Mouse (Mus musculus): ENCODE data around the gene Olfr911-ps1. TPM values are rescaled to one million over a fixed set of nuclear protein-coding genes. Genes with fewer than 3 reads are reported as not detected.

The Olfr911-ps1 gene
- polyA plus RNA-seq (2021; fragmentation: Nextera tagmentation), result not detected in 2 replicates
- long read RNA-seq, experiment 1, result 0 reads
- long read RNA-seq, experiment 2, result 0 reads

DNA sequence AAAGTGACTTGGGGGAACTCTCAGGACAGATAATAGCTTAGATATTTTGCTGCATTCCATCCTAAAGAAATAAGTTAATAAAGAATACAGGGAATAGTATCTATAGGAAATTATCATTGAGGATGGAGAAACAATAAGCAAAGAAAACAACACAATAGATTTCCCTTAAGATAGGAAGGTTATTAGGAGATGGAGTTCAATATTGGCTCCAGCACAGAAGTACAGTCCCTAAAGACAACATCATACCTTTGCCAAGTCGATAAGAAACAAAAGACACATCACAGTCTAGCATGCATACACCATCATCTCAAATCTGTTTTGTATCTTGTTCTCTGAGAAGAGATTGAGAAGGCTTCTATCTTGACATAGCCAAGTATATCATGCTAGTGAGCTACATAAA is at the start of gene Olfr911-ps1:
Gene Olfr911-ps1 (plus strand): TSS at position 301 of the 400 bp plus-strand sequence.

DNA sequence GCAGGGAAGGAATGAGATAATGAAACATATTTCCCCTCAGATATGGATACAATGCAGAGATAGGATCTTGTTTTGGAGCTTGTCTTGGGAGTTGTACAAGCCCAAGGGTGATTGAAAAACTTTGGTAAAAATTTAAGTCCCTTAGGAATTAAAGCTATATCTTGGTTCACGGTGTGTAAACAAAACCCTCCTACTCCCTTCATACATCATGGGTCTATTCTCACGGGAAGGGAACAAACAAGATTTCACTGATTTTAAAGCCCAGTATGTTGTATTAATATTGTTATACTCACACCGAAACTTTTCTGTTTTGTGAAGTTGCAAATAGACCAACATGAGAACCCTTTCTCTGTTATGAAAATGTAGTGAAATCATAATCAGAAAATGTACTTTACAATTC is 34.6 kb upstream of the Olfr911-ps1 start, which contains the start of gene Olfr906:
Gene Olfr906 (plus strand): TSS at position 301 of the 400 bp plus-strand sequence.

DNA sequence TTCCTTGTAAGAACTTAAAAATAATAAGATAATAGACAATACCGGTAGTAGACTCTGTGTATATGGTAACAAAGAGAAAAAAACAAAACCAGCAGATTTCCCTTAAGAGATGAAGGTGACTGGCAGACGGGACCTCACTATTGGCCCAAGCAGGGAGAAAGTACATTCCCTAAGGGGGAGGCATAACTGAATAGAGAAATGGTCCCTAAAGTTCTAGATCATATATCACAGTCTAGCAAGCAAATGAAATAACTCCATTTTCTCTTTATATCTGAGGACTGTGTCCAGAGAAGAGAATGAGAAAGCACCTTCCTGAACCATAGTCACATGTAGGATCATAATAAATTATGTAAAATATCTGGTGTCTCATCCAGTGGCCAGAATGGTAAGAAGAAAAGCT is 25.9 kb upstream of the Olfr911-ps1 start, which contains the start of gene Olfr907:
Gene Olfr907 (plus strand): TSS at position 301 of the 400 bp plus-strand sequence.

DNA sequence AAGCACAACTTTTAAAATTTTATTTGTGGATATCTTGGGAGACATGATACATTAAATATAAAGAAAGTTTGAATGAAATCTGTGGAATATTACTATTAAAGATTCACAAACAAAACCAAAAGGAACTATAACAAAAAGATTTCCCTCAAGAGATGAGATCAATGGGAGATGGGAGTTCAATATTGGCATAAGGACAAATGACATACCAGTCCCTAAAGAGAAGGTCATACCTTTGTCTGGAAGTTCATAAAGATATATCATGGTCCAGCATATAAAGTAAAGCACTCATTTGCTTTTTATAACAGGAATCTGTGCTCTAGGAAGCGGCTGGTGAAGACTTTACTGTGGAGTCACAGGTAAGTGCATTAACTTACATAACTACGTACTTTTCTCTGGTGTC is 16.2 kb downstream of the Olfr911-ps1 start, which contains the start of gene Olfr910:
Gene Olfr910 (plus strand): TSS at position 301 of the 400 bp plus-strand sequence.

Other genes with a start within 250 kb of the Olfr911-ps1 start
- gene Olfr896-ps1, start 230.5 kb upstream of the Olfr911-ps1 start, polyA plus RNA-seq (2021; fragmentation: Nextera tagmentation), result not detected in 2 replicates
- not detected in 2 replicates for gene Olfr25, start 192.5 kb upstream of the Olfr911-ps1 start, polyA plus RNA-seq (2021; fragmentation: Nextera tagmentation)
- gene Olfr898, start 173.2 kb upstream of the Olfr911-ps1 start, polyA plus RNA-seq (2021; fragmentation: Nextera tagmentation), result not detected in 2 replicates
- gene Olfr250, start 154.7 kb upstream of the Olfr911-ps1 start, polyA plus RNA-seq (2021; fragmentation: Nextera tagmentation), result not detected in 2 replicates
- not detected in 2 replicates for gene Olfr251, start 144.5 kb upstream of the Olfr911-ps1 start, polyA plus RNA-seq (2021; fragmentation: Nextera tagmentation)
- gene Olfr147, start 119.9 kb upstream of the Olfr911-ps1 start, polyA plus RNA-seq (2021; fragmentation: Nextera tagmentation), result not detected in 2 replicates
- not detected in 2 replicates for gene Olfr901, start 92.1 kb upstream of the Olfr911-ps1 start, polyA plus RNA-seq (2021; fragmentation: Nextera tagmentation)
- not detected in 2 replicates for gene Olfr902, start 73.9 kb upstream of the Olfr911-ps1 start, polyA plus RNA-seq (2021; fragmentation: Nextera tagmentation)
- gene Olfr904, start 58.4 kb upstream of the Olfr911-ps1 start, polyA plus RNA-seq (2021; fragmentation: Nextera tagmentation), result not detected in 2 replicates
- not detected in 2 replicates for gene Olfr905, start 50.5 kb upstream of the Olfr911-ps1 start, polyA plus RNA-seq (2021; fragmentation: Nextera tagmentation)
- gene Olfr906, start 34.5 kb upstream of the Olfr911-ps1 start, polyA plus RNA-seq (2021; fragmentation: Nextera tagmentation), result not detected in 2 replicates
- not detected in 2 replicates for gene Olfr907, start 25.8 kb upstream of the Olfr911-ps1 start, polyA plus RNA-seq (2021; fragmentation: Nextera tagmentation)
- not detected in 2 replicates for gene Olfr910, start 16.3 kb downstream of the Olfr911-ps1 start, polyA plus RNA-seq (2021; fragmentation: Nextera tagmentation)
- not detected in 2 replicates for gene Olfr912, start 58.6 kb downstream of the Olfr911-ps1 start, polyA plus RNA-seq (2021; fragmentation: Nextera tagmentation)
- gene Olfr913, start 71.2 kb downstream of the Olfr911-ps1 start, polyA plus RNA-seq (2021; fragmentation: Nextera tagmentation), result not detected in 2 replicates
- gene Olfr914, start 83.5 kb downstream of the Olfr911-ps1 start, polyA plus RNA-seq (2021; fragmentation: Nextera tagmentation), result not detected in 2 replicates
- not detected in 2 replicates for gene Olfr916, start 138.3 kb downstream of the Olfr911-ps1 start, polyA plus RNA-seq (2021; fragmentation: Nextera tagmentation)
- not detected in 2 replicates for gene Olfr917, start 144.3 kb downstream of the Olfr911-ps1 start, polyA plus RNA-seq (2021; fragmentation: Nextera tagmentation)
- not detected in 2 replicates for gene Olfr918, start 153.0 kb downstream of the Olfr911-ps1 start, polyA plus RNA-seq (2021; fragmentation: Nextera tagmentation)
- not detected in 2 replicates for gene Olfr919, start 182.1 kb downstream of the Olfr911-ps1 start, polyA plus RNA-seq (2021; fragmentation: Nextera tagmentation)
- gene Vwa5a, start 196.7 kb downstream of the Olfr911-ps1 start, polyA plus RNA-seq (2021; fragmentation: Nextera tagmentation), result 5.5 and 6.8 TPM in 2 replicates
- not detected in 2 replicates for gene Olfr920, start 230.7 kb downstream of the Olfr911-ps1 start, polyA plus RNA-seq (2021; fragmentation: Nextera tagmentation)

Measured in layer of hippocampus, adult 6 months (tissue).